ENCODE assay signal across 24 mouse cellular contexts in the genomic region with DNA sequence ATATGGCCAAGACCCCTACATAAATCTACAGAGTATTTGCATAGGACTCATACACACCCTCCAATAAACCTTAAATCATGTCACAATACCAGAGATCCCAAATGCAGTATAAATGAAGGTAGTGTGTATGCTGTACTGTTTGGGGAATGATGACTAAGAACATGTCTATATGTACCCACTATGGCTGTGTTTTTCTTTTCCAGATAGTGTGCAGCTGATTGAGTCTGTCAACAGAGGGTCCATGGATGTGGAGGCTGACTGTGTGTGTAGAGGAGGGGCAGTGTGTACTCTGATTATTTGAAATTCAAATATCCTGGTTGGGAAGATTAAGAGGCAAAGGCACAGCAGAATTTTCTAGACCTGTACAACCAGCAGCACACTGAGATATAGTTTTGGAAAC.
A peak's percentile ranks its signal among the peaks of the same experiment; 100 is the strongest.
DNase-seq lines count a peak whose midpoint lies in the region; ATAC-seq lines count a peak whose summit lies in the region.
"Had no signal": no experiment of that assay in that cellular context is flagged by ENCODE, and none has a peak within 500 bp of the region (broad histone marks: within the 10 kb centered on the region; RNA-seq: fewer than 3 reads in every experiment).

No protein-coding gene starts in this region.

- H3K27ac ChIP-seq in forebrain, embryonic 16.5 days (ENCODE audit: low read length): no peak overlapping the region
- H3K27ac ChIP-seq in forebrain, embryonic 14.5 days (ENCODE audit: low read depth, low read length): no peak overlapping the region
- H3K27ac ChIP-seq in heart, embryonic 15.5 days: peak overlapping the region; percentile 68; the same call in 1 of the 2 replicates
- H3K27ac ChIP-seq in stomach, embryonic 14.5 days (ENCODE audit: low read length): no peak overlapping the region
- no peak overlapping the region for H3K27ac ChIP-seq in stomach, embryonic 15.5 days
- H3K27ac ChIP-seq in liver, embryonic 11.5 days (ENCODE audit: low read depth, low read length): no peak overlapping the region
- H3K27ac ChIP-seq: embryonic facial prominence, embryonic 12.5 days; embryonic facial prominence, embryonic 15.5 days; hindbrain, embryonic 10.5 days; hindbrain, embryonic 13.5 days had no signal

- H3K4me2 ChIP-seq in forebrain, embryonic 16.5 days (ENCODE audit: low read length): no peak overlapping the region
- no peak overlapping the region for H3K4me2 ChIP-seq in forebrain, embryonic 14.5 days (ENCODE audit: low read length)
- H3K4me2 ChIP-seq in heart, embryonic 15.5 days: no peak overlapping the region
- H3K4me2 ChIP-seq in stomach, embryonic 14.5 days (replicated peaks; ENCODE audit: low read depth, low read length): no peak overlapping the region
- H3K4me2 ChIP-seq in stomach, embryonic 15.5 days: no peak overlapping the region
- no peak overlapping the region for H3K4me2 ChIP-seq in liver, embryonic 11.5 days
- H3K4me2 ChIP-seq: embryonic facial prominence, embryonic 12.5 days; embryonic facial prominence, embryonic 15.5 days; heart, embryonic 12.5 days; hindbrain, embryonic 13.5 days had no signal

- no peak overlapping the region for H3K4me3 ChIP-seq in forebrain, embryonic 16.5 days (replicated peaks; ENCODE audit: low read length)
- H3K4me3 ChIP-seq in forebrain, embryonic 14.5 days (ENCODE audit: low read depth, low read length): no peak overlapping the region
- no peak overlapping the region for H3K4me3 ChIP-seq in heart, embryonic 15.5 days
- no peak overlapping the region for H3K4me3 ChIP-seq in stomach, embryonic 14.5 days (ENCODE audit: low read depth, low read length)
- no peak overlapping the region for H3K4me3 ChIP-seq in stomach, embryonic 15.5 days (replicated peaks)
- H3K4me3 ChIP-seq in liver, embryonic 11.5 days (ENCODE audit: low read depth, low read length): no peak overlapping the region
- H3K4me3 ChIP-seq: embryonic facial prominence, embryonic 12.5 days; embryonic facial prominence, embryonic 15.5 days; heart, embryonic 12.5 days; hindbrain, embryonic 10.5 days; hindbrain, embryonic 13.5 days had no signal

- H3K9ac ChIP-seq in forebrain, embryonic 16.5 days (replicated peaks; ENCODE audit: low read depth, low read length): no peak overlapping the region
- no peak overlapping the region for H3K9ac ChIP-seq in forebrain, embryonic 14.5 days (ENCODE audit: low read length)
- no peak overlapping the region for H3K9ac ChIP-seq in heart, embryonic 15.5 days
- no peak overlapping the region for H3K9ac ChIP-seq in stomach, embryonic 14.5 days (replicated peaks; ENCODE audit: low read depth, low read length)
- H3K9ac ChIP-seq in stomach, embryonic 15.5 days: no peak overlapping the region
- H3K9ac ChIP-seq in liver, embryonic 11.5 days (ENCODE audit: low read depth, low read length): no peak overlapping the region
- H3K9ac ChIP-seq: embryonic facial prominence, embryonic 12.5 days; embryonic facial prominence, embryonic 15.5 days; forebrain, postnatal 0 days; heart, embryonic 12.5 days; hindbrain, embryonic 13.5 days had no signal

- peaks cover 11% of the 10 kb centered on the region for H3K4me1 ChIP-seq in forebrain, embryonic 16.5 days (replicated peaks; ENCODE audit: control insufficient read depth, insufficient read depth, low read length)
- H3K4me1 ChIP-seq in forebrain, embryonic 14.5 days (ENCODE audit: control insufficient read depth, insufficient read depth, low read length): 0 out of 2 replicates have a peak, but pooled peaks cover 2% of the 10 kb centered on the region
- peaks cover 11% of the 10 kb centered on the region for H3K4me1 ChIP-seq in heart, embryonic 15.5 days (replicated peaks)
- H3K4me1 ChIP-seq in stomach, embryonic 14.5 days (ENCODE audit: control insufficient read depth, insufficient read depth, low read length): 0 out of 2 replicates have a peak, but pooled peaks cover 2% of the 10 kb centered on the region
- no peaks in the 10 kb centered on the region for H3K4me1 ChIP-seq in stomach, embryonic 15.5 days
- no peaks in the 10 kb centered on the region for H3K4me1 ChIP-seq in liver, embryonic 11.5 days (replicated peaks; ENCODE audit: control insufficient read depth, insufficient read depth, low read length)
- H3K4me1 ChIP-seq: embryonic facial prominence, embryonic 12.5 days; embryonic facial prominence, embryonic 15.5 days; hindbrain, embryonic 10.5 days had no signal

- H3K27me3 ChIP-seq in forebrain, embryonic 16.5 days (replicated peaks; ENCODE audit: control insufficient read depth, insufficient read depth, low read length): no peaks in the 10 kb centered on the region
- no peaks in the 10 kb centered on the region for H3K27me3 ChIP-seq in forebrain, embryonic 14.5 days (replicated peaks; ENCODE audit: control insufficient read depth, insufficient read depth, low read length)
- no peaks in the 10 kb centered on the region for H3K27me3 ChIP-seq in heart, embryonic 15.5 days
- no peaks in the 10 kb centered on the region for H3K27me3 ChIP-seq in stomach, embryonic 14.5 days (ENCODE audit: control insufficient read depth, insufficient read depth, low read length)
- no peaks in the 10 kb centered on the region for H3K27me3 ChIP-seq in stomach, embryonic 15.5 days (replicated peaks)
- no peaks in the 10 kb centered on the region for H3K27me3 ChIP-seq in liver, embryonic 11.5 days (replicated peaks; ENCODE audit: control insufficient read depth, insufficient read depth, low read length)
- H3K27me3 ChIP-seq: embryonic facial prominence, embryonic 12.5 days; embryonic facial prominence, embryonic 15.5 days; heart, embryonic 12.5 days; hindbrain, embryonic 13.5 days had no signal

- DNase-seq in forebrain, embryonic 14.5 days (ENCODE audit: low spot score): no peak
- DNase-seq in heart, adult 8-10 months (ENCODE audit: low spot score): no peak
- no peak for DNase-seq in spleen, postnatal 10 days (ENCODE audit: low spot score in 2 of 2)
- DNase-seq in liver, embryonic 11.5 days (ENCODE audit: low spot score): no peak
- DNase-seq: adrenal gland, postnatal 14 days; cerebellum, adult 11 months; cerebellum, adult 2 months; cerebellum, adult 9-11 months; gastrocnemius, postnatal 10 days; gastrocnemius, postnatal 36 days; heart, postnatal 14 days; kidney, adult 18-20 months had no signal

- H3K36me3 ChIP-seq in forebrain, embryonic 16.5 days (ENCODE audit: control insufficient read depth, insufficient read depth): no peaks in the 10 kb centered on the region
- H3K36me3 ChIP-seq in forebrain, embryonic 14.5 days (ENCODE audit: control insufficient read depth, insufficient read depth, low read length): no peaks in the 10 kb centered on the region
- no peaks in the 10 kb centered on the region for H3K36me3 ChIP-seq in heart, embryonic 15.5 days
- no peaks in the 10 kb centered on the region for H3K36me3 ChIP-seq in stomach, embryonic 14.5 days (ENCODE audit: control insufficient read depth, insufficient read depth, low read length)
- H3K36me3 ChIP-seq in stomach, embryonic 15.5 days: no peaks in the 10 kb centered on the region
- H3K36me3 ChIP-seq in liver, embryonic 11.5 days (ENCODE audit: control insufficient read depth, insufficient read depth, low read length): no peaks in the 10 kb centered on the region
- H3K36me3 ChIP-seq: embryonic facial prominence, embryonic 12.5 days; embryonic facial prominence, embryonic 15.5 days; heart, embryonic 12.5 days; hindbrain, embryonic 10.5 days; hindbrain, embryonic 13.5 days had no signal

- ATAC-seq in forebrain, embryonic 16.5 days: 0 out of 2 replicates have a peak, but pooled peaks have one; percentile 7
- ATAC-seq in forebrain, embryonic 14.5 days: no peak
- no peak for ATAC-seq in heart, embryonic 15.5 days (replicated peaks; ENCODE audit: insufficient number of reproducible peaks, insufficient read depth, low FRiP score, low read depth)
- ATAC-seq in stomach, embryonic 14.5 days (ENCODE audit: insufficient number of reproducible peaks, insufficient read depth, low FRiP score, low read depth): peak; percentile 87
- peak; percentile 92 for ATAC-seq in stomach, embryonic 15.5 days (ENCODE audit: insufficient read depth, low FRiP score, low read depth)
- no peak for ATAC-seq in liver, embryonic 11.5 days (replicated peaks; ENCODE audit: low FRiP score)
- ATAC-seq: CD4-positive, CD25-positive, alpha-beta regulatory T cell, adult 4 months; intestine, embryonic 16.5 days had no signal

- H3K9me3 ChIP-seq in forebrain, embryonic 16.5 days (ENCODE audit: control insufficient read depth, low read length): no peaks in the 10 kb centered on the region
- H3K9me3 ChIP-seq in forebrain, embryonic 14.5 days (replicated peaks; ENCODE audit: control insufficient read depth, low read length): no peaks in the 10 kb centered on the region
- no peaks in the 10 kb centered on the region for H3K9me3 ChIP-seq in heart, embryonic 15.5 days (replicated peaks)
- no peaks in the 10 kb centered on the region for H3K9me3 ChIP-seq in stomach, embryonic 14.5 days (ENCODE audit: control insufficient read depth, low read depth, low read length)
- H3K9me3 ChIP-seq in stomach, embryonic 15.5 days: no peaks in the 10 kb centered on the region
- no peaks in the 10 kb centered on the region for H3K9me3 ChIP-seq in liver, embryonic 11.5 days (ENCODE audit: control insufficient read depth, low read length)
- H3K9me3 ChIP-seq: embryonic facial prominence, embryonic 12.5 days; embryonic facial prominence, embryonic 15.5 days; heart, embryonic 12.5 days; hindbrain, embryonic 10.5 days; hindbrain, embryonic 13.5 days had no signal

Comparison
In these comparisons a context has a peak if more than half of its experiments do, and no peak if none do; other contexts are left out.
1. ATAC-seq: peak in forebrain, embryonic 16.5 days (single experiment), stomach, embryonic 14.5 days (single experiment) and stomach, embryonic 15.5 days (single experiment); none in forebrain, embryonic 14.5 days (single experiment), heart, embryonic 15.5 days (single experiment) and liver, embryonic 11.5 days (single experiment).